Comparison of ENCODE assay signal across 8 mouse cellular contexts in genomic region chr19:42753141-42753917, GRCm38 (mm10). TPM values are rescaled to one million over a fixed set of nuclear protein-coding genes. Genes with fewer than 3 reads are reported as not detected.
A peak's percentile ranks its signal among the peaks of the same experiment; 100 is the strongest.
DNase-seq lines count a peak whose midpoint lies in the region; ATAC-seq lines count a peak whose summit lies in the region.

No protein-coding gene starts in this region.

- H3K4me1 ChIP-seq in forebrain, embryonic 15.5 days: peaks cover 21% of the 10 kb centered on the region

- peak overlapping the region; percentile 43; the same call in 1 of the 2 replicates for H3K4me3 ChIP-seq in forebrain, embryonic 15.5 days

- H3K27me3 ChIP-seq in forebrain, embryonic 15.5 days: no peaks in the 10 kb centered on the region

- peak; percentile 35 for ATAC-seq in forebrain, embryonic 15.5 days (replicated peaks)

- 19% methylated on average over 11 of the region's 11 CpGs for WGBS in forebrain, embryonic 15.5 days

- no peaks in the 10 kb centered on the region for H3K36me3 ChIP-seq in forebrain, embryonic 15.5 days

- H3K9ac ChIP-seq in forebrain, embryonic 15.5 days (replicated peaks): peak overlapping the region; percentile 52; the same call in 1 of the 2 replicates

- no peaks in the 10 kb centered on the region for H3K9me3 ChIP-seq in forebrain, embryonic 15.5 days

- DNase-seq in 3134 (ENCODE audit: extremely low read depth, insufficient read length, low spot score): peak; percentile 82
- peak; percentile 89 for DNase-seq in adrenal gland, postnatal 10 days
- DNase-seq in heart, postnatal 4 days: peak; percentile 86
- peak; percentile 57 for DNase-seq in layer of hippocampus, adult 9-11 months
- DNase-seq in lung, postnatal 25 days (ENCODE audit: low spot score): peak; percentile 84
- DNase-seq in ovary, postnatal 36 days (ENCODE audit: low spot score): peak; percentile 73
- no peak for DNase-seq in thymus, adult 18-20 months

- H3K27ac ChIP-seq in forebrain, embryonic 15.5 days (replicated peaks): peak overlapping the region; percentile 47

- peak overlapping the region; percentile 74 for H3K4me2 ChIP-seq in forebrain, embryonic 15.5 days (replicated peaks)

RNA-seq across cellular contexts. Expression of gene Pyroxd2, which starts 0.8 kb away (rescaled TPM):
- 10 to 100 TPM; 15.8 to 23.5 TPM for total RNA-seq in adrenal gland, postnatal 10 days (2021)
- 1.9 and 2.0 TPM in 2 replicates for polyA plus RNA-seq in forebrain, embryonic 15.5 days (2015; fragmentation: Nextera tagmentation; extraction: Ambion mirVana)
- 1 to 10 TPM; 7.6 to 8.2 TPM for total RNA-seq in heart, postnatal 4 days (2021)

RNA-seq across cellular contexts. Expression of gene Hps1, which starts 26.4 kb away (rescaled TPM):
- 10 to 100 TPM; 13.9 to 15.9 TPM for total RNA-seq in adrenal gland, postnatal 10 days (2021)
- 13.8 and 14.0 TPM in 2 replicates for polyA plus RNA-seq in forebrain, embryonic 15.5 days (2015; fragmentation: Nextera tagmentation; extraction: Ambion mirVana)
- 1 to 10 TPM; 3.4 to 3.5 TPM for total RNA-seq in heart, postnatal 4 days (2021)

Comparison
In these comparisons a context has a peak if more than half of its experiments do, and no peak if none do; other contexts are left out.
1. DNase-seq: peak in 3134 (single experiment), adrenal gland, postnatal 10 days (single experiment), heart, postnatal 4 days (single experiment), layer of hippocampus, adult 9-11 months (single experiment), lung, postnatal 25 days (single experiment) and ovary, postnatal 36 days (single experiment); none in thymus, adult 18-20 months (0 of 2).